Mouse (Mus musculus): ENCODE data around the gene Klrg2. TPM values are rescaled to one million over a fixed set of nuclear protein-coding genes. Genes with fewer than 3 reads are reported as not detected.
A peak's percentile ranks its signal among the peaks of the same experiment; 100 is the strongest.
"Not testable (repeated sequence)": the region's sequence is repeated elsewhere in the genome, so short reads cannot be mapped to it uniquely, and the experiment has no call there.

Klrg2 gene
- 0.10 and 0.13 TPM in 2 replicates for polyA plus RNA-seq (2015; fragmentation: Nextera tagmentation; extraction: Ambion mirVana)

DNA sequence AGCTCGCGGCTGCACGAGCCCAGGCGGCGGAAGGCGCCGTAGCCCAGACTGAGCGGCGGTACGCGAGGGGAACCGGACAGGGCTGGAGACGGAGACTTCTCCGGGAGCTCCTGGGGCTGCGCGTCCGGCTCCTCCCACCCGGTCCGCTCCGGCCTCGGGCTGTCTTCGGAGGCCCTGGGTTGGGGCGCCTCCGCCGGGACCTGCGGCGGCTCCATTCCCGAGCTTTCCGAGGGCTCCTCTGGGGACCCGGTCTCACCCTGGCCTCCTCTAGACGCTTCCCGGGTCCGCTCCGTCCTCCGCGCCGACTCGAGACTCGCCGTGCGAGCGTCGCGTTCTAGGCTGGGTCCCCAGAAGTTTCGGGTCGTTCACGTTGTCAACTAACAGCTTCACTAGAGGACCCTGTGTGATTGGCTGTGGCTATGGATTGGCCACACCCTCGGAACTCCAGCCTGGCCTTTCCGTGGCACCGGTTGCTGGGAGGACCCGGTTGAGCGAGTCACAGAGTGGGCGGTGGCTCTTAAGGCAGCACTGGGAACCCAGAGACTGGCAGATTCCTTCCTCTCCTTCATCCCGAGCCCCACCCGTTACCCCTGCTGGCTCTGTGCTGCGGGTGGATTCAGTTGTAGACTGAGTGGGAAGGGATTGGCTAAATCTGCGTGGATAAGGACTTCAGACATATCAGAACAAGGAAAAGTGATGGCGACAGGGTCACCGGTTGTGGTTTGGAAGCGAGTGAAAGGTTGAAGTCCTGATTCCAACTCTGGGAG lies at the start of gene Klrg2:
Gene Klrg2 (minus strand): TSS at position 391 of the 767 bp plus-strand sequence.
- Histone ChIP-seq H3K4me1 (ENCODE audit: control insufficient read depth, insufficient read depth, low read length) (peaks cover 17% of the 10 kb centered on the region), H3K27ac (ENCODE audit: low read length) (no peak within 1 kb of the TSS), H3K36me3 (ENCODE audit: control insufficient read depth, insufficient read depth) (no peaks in the 10 kb centered on the region), H3K27me3 (ENCODE audit: control insufficient read depth, insufficient read depth, low read length) (peaks cover 62% of the 10 kb centered on the region), H3K4me3 (ENCODE audit: low read length) (peak within 1 kb of the TSS; percentile 67), H3K4me2 (ENCODE audit: low read depth, low read length) (peak within 1 kb of the TSS; percentile 100), H3K9ac (ENCODE audit: low read length) (peak within 1 kb of the TSS; percentile 69), H3K9me3 (replicated peaks; ENCODE audit: control insufficient read depth, low read length) (no peaks in the 10 kb centered on the region)
- 1% methylated on average over 59 of the region's 60 CpGs for WGBS
- ATAC-seq (replicated peaks; ENCODE audit: extremely low read depth, insufficient read depth, low FRiP score), result peak; percentile 79

- H3K4me3 ChIP-seq (ENCODE audit: low read length), result no peak overlapping the region
- H3K4me1 ChIP-seq (ENCODE audit: control insufficient read depth, insufficient read depth, low read length), result no peaks in the 10 kb centered on the region
- WGBS, result 71% methylated on average over 2 of the region's 2 CpGs
- no peak overlapping the region for H3K9ac ChIP-seq (ENCODE audit: low read length)
- H3K27ac ChIP-seq (ENCODE audit: low read length), result no peak overlapping the region
- no peaks in the 10 kb centered on the region for H3K27me3 ChIP-seq (ENCODE audit: control insufficient read depth, insufficient read depth, low read length)
- H3K9me3 ChIP-seq (replicated peaks; ENCODE audit: control insufficient read depth, low read length), result no peaks in the 10 kb centered on the region
- ATAC-seq (replicated peaks; ENCODE audit: extremely low read depth, insufficient read depth, low FRiP score), result no peak
- H3K36me3 ChIP-seq (ENCODE audit: control insufficient read depth, insufficient read depth), result no peaks in the 10 kb centered on the region
- no peak overlapping the region for H3K4me2 ChIP-seq (ENCODE audit: low read depth, low read length)
These were observed 45.5 kb upstream of the Klrg2 start for GRCm38 (mm10) chr6:38682532-38682931.

GRCm38 (mm10) chr6:38677629-38678028 lies 40.6 kb upstream of the Klrg2 start:
- Histone ChIP-seq H3K27ac (ENCODE audit: low read length) (no peak overlapping the region), H3K4me1 (ENCODE audit: control insufficient read depth, insufficient read depth, low read length) (peaks cover 3% of the 10 kb centered on the region; the same call in 1 of the 2 replicates), H3K9ac (ENCODE audit: low read length) (no peak overlapping the region), H3K9me3 (replicated peaks; ENCODE audit: control insufficient read depth, low read length) (no peaks in the 10 kb centered on the region), H3K27me3 (ENCODE audit: control insufficient read depth, insufficient read depth, low read length) (peaks cover 4% of the 10 kb centered on the region; the same call in 1 of the 2 replicates), H3K4me3 (ENCODE audit: low read length) (no peak overlapping the region), H3K4me2 (ENCODE audit: low read depth, low read length) (no peak overlapping the region), H3K36me3 (ENCODE audit: control insufficient read depth, insufficient read depth) (no peaks in the 10 kb centered on the region)
- WGBS, result 72% methylated on average over 9 of the region's 9 CpGs
- no peak for ATAC-seq (replicated peaks; ENCODE audit: extremely low read depth, insufficient read depth, low FRiP score)

GRCm38 (mm10) chr6:38676723-38677122 lies 39.7 kb upstream of the Klrg2 start:
- Histone ChIP-seq H3K4me2 (ENCODE audit: low read depth, low read length) (peak overlapping the region; percentile 8; the same call in 1 of the 2 replicates), H3K9ac (ENCODE audit: low read length) (no peak overlapping the region), H3K27ac (ENCODE audit: low read length) (no peak overlapping the region), H3K4me3 (ENCODE audit: low read length) (no peak overlapping the region), H3K36me3 (ENCODE audit: control insufficient read depth, insufficient read depth) (no peaks in the 10 kb centered on the region), H3K27me3 (ENCODE audit: control insufficient read depth, insufficient read depth, low read length) (peaks cover 4% of the 10 kb centered on the region; the same call in 1 of the 2 replicates), H3K9me3 (replicated peaks; ENCODE audit: control insufficient read depth, low read length) (no peaks in the 10 kb centered on the region), H3K4me1 (ENCODE audit: control insufficient read depth, insufficient read depth, low read length) (peaks cover 3% of the 10 kb centered on the region; the same call in 1 of the 2 replicates)
- 68% methylated on average over 14 of the region's 14 CpGs for WGBS
- no peak for ATAC-seq (replicated peaks; ENCODE audit: extremely low read depth, insufficient read depth, low FRiP score)

DNA sequence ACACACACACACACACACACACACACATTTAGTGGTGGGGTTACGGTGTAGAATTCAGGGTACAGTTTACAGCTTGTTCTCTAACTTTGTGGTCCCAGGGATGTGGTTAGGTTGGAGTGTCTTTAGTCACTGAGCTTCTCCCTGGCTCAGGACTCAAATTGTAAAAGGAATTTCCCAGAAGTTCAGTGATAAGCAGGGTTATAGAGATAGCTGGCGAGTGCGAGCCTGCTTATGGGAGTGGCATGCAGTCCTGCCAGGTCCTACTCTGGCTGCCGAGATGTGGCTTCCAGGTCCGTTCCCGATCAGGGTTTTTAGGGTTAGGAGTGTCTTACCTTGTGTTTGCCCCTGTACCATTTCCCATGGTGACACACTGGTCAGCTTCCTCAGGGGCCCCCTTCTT lies 39.2 kb upstream of the Klrg2 start:
- WGBS, result 39% methylated on average over 6 of the region's 6 CpGs
- ATAC-seq (replicated peaks; ENCODE audit: extremely low read depth, insufficient read depth, low FRiP score), result no peak
- Histone ChIP-seq H3K4me2 (ENCODE audit: low read depth, low read length) (peak overlapping the region; percentile 8), H3K36me3 (ENCODE audit: control insufficient read depth, insufficient read depth) (no peaks in the 10 kb centered on the region), H3K4me1 (ENCODE audit: control insufficient read depth, insufficient read depth, low read length) (peaks cover 3% of the 10 kb centered on the region; the same call in 1 of the 2 replicates), H3K27ac (ENCODE audit: low read length) (no peak overlapping the region), H3K27me3 (ENCODE audit: control insufficient read depth, insufficient read depth, low read length) (peaks cover 4% of the 10 kb centered on the region; the same call in 1 of the 2 replicates), H3K4me3 (ENCODE audit: low read length) (no peak overlapping the region), H3K9ac (ENCODE audit: low read length) (no peak overlapping the region), H3K9me3 (replicated peaks; ENCODE audit: control insufficient read depth, low read length) (no peaks in the 10 kb centered on the region)

GRCm38 (mm10) chr6:38672011-38672410 lies 35.0 kb upstream of the Klrg2 start:
- H3K9ac ChIP-seq (ENCODE audit: low read length), result no peak overlapping the region
- H3K36me3 ChIP-seq (ENCODE audit: control insufficient read depth, insufficient read depth), result no peaks in the 10 kb centered on the region
- no peak overlapping the region for H3K27ac ChIP-seq (ENCODE audit: low read length)
- H3K9me3 ChIP-seq (replicated peaks; ENCODE audit: control insufficient read depth, low read length), result no peaks in the 10 kb centered on the region
- H3K4me1 ChIP-seq (ENCODE audit: control insufficient read depth, insufficient read depth, low read length), result peaks cover 3% of the 10 kb centered on the region; the same call in 1 of the 2 replicates
- 69% methylated on average over 3 of the region's 3 CpGs for WGBS
- H3K4me2 ChIP-seq (ENCODE audit: low read depth, low read length), result no peak overlapping the region
- ATAC-seq (replicated peaks; ENCODE audit: extremely low read depth, insufficient read depth, low FRiP score), result no peak
- no peaks in the 10 kb centered on the region; the same call in 1 of the 2 replicates for H3K27me3 ChIP-seq (ENCODE audit: control insufficient read depth, insufficient read depth, low read length)
- H3K4me3 ChIP-seq (ENCODE audit: low read length), result no peak overlapping the region

- H3K9me3 ChIP-seq (replicated peaks; ENCODE audit: control insufficient read depth, low read length), result no peaks in the 10 kb centered on the region
- H3K4me1 ChIP-seq (ENCODE audit: control insufficient read depth, insufficient read depth, low read length), result peaks cover 2% of the 10 kb centered on the region; the same call in 1 of the 2 replicates
- H3K36me3 ChIP-seq (ENCODE audit: control insufficient read depth, insufficient read depth), result no peaks in the 10 kb centered on the region
- no peak overlapping the region for H3K4me2 ChIP-seq (ENCODE audit: low read depth, low read length)
- ATAC-seq (replicated peaks; ENCODE audit: extremely low read depth, insufficient read depth, low FRiP score), result no peak
- no peak overlapping the region for H3K9ac ChIP-seq (ENCODE audit: low read length)
- no peak overlapping the region for H3K4me3 ChIP-seq (ENCODE audit: low read length)
- no peak overlapping the region for H3K27ac ChIP-seq (ENCODE audit: low read length)
- peaks cover 4% of the 10 kb centered on the region for H3K27me3 ChIP-seq (ENCODE audit: control insufficient read depth, insufficient read depth, low read length)
- WGBS, result 83% methylated on average over 7 of the region's 7 CpGs
These were observed 34.2 kb upstream of the Klrg2 start for GRCm38 (mm10) chr6:38671270-38671669.

DNA sequence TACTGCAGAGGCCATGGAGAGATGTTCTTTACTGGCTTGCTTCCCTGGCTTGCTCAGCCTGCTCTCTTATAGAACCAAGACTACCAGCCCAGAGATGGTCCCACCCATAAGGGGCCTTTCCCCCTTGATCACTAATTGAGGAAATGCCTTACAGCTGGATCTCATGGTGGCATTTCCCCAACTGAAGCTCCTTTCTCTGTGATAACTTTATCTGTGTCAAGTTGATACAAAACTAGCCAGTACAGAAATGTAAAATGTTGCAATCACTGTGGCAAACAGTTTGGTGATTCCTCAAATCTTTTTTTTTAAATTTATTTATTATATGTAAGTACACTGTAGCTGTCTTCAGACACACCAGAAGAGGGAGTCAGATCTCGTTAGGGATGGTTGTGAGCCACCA lies 33.4 kb upstream of the Klrg2 start:
- not testable (repeated sequence) for H3K4me1 ChIP-seq (ENCODE audit: control insufficient read depth, insufficient read depth, low read length); H3K9ac ChIP-seq (ENCODE audit: low read length); H3K4me3 ChIP-seq (ENCODE audit: low read length); H3K9me3 ChIP-seq (replicated peaks; ENCODE audit: control insufficient read depth, low read length); H3K27ac ChIP-seq (ENCODE audit: low read length); H3K4me2 ChIP-seq (ENCODE audit: low read depth, low read length); ATAC-seq (replicated peaks; ENCODE audit: extremely low read depth, insufficient read depth, low FRiP score); H3K36me3 ChIP-seq (ENCODE audit: control insufficient read depth, insufficient read depth); H3K27me3 ChIP-seq (ENCODE audit: control insufficient read depth, insufficient read depth, low read length)
- 89% methylated on average over 1 of the region's 1 CpGs for WGBS

GRCm38 (mm10) chr6:38669580-38669979 lies 32.5 kb upstream of the Klrg2 start:
- ATAC-seq (replicated peaks; ENCODE audit: extremely low read depth, insufficient read depth, low FRiP score), result no peak
- Histone ChIP-seq H3K27me3 (ENCODE audit: control insufficient read depth, insufficient read depth, low read length) (peaks cover 11% of the 10 kb centered on the region), H3K27ac (ENCODE audit: low read length) (no peak overlapping the region), H3K9me3 (replicated peaks; ENCODE audit: control insufficient read depth, low read length) (no peaks in the 10 kb centered on the region), H3K9ac (ENCODE audit: low read length) (no peak overlapping the region), H3K4me2 (ENCODE audit: low read depth, low read length) (no peak overlapping the region), H3K4me1 (ENCODE audit: control insufficient read depth, insufficient read depth, low read length) (no peaks in the 10 kb centered on the region), H3K36me3 (ENCODE audit: control insufficient read depth, insufficient read depth) (no peaks in the 10 kb centered on the region), H3K4me3 (ENCODE audit: low read length) (no peak overlapping the region)
- 61% methylated on average over 6 of the region's 6 CpGs for WGBS

All from heart, embryonic 16.5 days (tissue).